Mouse (Mus musculus) left cerebral cortex, postnatal 36 days (tissue): ENCODE measurements at regions not wholly inside any gene's neighbourhood (a gene's known extent, or its start where the extent isn't known, plus 50 kb on each side); places are given as distances from the start of the nearest gene placed in this dataset.

Experiments used
- DNase-seq, 2 experiments: peaks; one replicate each; pipeline ENCODE4 v3.0.0; 2021 to 2022; ENCODE audit warnings: low spot score in 2 of 2, mixed read lengths in 1 of 2
- intact Hi-C: fragments of 180-260 bp; cut with DNase I; formaldehyde crosslinking; loops from one replicate; pipeline ENCODE4 v1.15.1; 2025

DNA sequence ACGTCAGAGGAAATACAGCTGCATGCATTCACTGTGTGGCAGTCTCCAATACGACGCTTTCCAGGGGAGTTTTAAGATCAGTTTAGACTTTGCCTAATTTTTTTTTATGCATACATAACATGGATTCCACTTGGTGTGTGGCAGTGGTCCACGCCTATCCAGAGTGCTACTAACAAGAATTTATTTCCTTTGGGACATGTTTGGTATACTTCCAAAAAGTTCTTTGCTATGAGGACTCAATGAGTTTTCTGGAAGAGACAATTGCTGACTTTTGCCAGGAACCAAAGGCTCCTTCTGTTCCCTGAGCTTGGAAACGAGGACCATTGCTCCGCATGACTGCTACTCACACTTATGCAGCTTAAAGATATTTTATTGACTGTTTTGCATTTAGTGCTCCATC is 59.2 kb downstream of the Marcks start:
- DNase-seq = no peak
- intact Hi-C loops = no loop called here

DNA sequence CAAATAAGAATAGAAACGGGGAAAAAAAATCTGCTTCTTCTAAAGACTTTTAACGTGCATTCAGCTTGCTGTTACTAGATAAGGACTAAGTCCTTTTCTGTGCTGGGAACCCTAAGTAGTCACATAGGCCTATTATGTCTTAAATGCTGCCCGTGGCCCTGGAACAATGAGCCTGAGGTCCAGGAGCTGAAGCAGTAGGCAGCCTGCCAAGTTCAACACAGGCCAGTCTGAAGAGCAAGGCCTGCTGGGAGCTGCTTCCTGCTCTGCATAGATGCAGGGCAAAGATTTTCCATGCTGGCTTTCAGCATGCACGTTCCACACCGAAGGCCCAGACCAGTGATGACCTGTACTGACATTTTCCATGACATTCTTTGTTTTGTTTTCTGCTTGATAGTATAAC is 60.3 kb downstream of the Marcks start:
- intact Hi-C loops = no loop called here
- DNase-seq = peak; percentile 11 to 21

DNA sequence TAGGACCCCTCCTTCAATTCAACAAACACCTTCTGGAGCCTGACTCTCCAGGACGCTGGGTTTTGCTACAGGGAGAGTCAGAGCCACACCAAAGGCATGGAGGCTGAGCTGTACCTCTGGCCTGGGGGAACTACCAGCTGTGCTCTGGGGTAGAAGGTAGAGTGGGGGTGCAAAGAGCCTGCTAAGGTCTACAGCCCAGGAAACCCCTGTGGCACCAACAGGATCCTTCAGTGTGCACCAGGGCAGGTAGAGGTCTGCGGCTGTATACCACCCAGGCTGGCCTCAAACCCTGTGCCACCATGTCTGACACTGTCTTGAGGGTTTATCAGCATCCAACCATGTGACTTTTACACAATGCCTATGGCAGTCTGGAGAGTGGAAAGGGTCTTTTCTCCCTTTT is 61.0 kb downstream of the Marcks start:
- DNase-seq = no peak
- intact Hi-C loops = no loop called here

DNA sequence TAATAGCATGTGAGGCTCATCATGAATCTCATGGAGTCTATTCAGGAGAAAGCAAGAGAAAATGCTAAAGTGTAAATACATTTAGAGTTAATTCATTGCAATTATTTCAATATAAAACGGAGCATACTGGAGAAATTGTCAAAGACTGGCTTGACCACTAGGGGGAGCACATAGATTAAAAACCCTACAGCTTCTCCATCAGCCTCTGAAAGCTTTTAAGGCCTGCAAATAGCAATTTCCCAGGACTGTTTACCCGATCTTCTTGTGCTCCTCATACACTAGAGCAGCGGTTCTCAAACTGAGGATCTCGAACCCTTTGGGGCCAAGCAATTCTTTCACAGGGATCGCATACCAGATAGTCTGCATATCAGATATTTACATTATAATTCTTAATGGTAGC is 65.9 kb downstream of the Marcks start:
- intact Hi-C loops = loop anchor here (2.0 to 5.0 kb wide), 3 partner anchors 64 to 1776 kb away; no protein-coding TSS in a partner anchor
- DNase-seq = peak in 1 of 2 experiments; percentile 41

DNA sequence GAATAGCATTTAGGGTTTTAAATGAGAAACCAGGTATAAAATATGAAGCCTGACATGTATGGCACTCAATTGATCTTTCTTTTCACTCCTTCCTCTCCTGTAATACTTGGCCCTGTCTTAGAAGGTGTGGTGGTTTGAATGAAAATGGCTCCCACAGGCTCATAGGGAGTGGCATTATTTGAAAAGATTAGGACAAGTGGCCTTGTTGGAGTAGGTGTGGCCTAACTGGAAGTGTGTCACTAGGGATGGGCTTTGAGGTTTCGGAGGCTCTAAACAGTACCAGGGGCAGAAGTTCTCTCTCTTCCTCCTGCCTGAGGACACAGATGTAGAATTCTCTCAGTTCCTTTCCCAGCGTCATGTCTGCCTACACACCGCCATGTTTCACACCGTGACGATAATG is 66.7 kb downstream of the Marcks start:
- DNase-seq = no peak
- intact Hi-C loops = loop anchor here (2.0 to 5.0 kb wide), 3 partner anchors 65 to 1777 kb away; no protein-coding TSS in a partner anchor

DNA sequence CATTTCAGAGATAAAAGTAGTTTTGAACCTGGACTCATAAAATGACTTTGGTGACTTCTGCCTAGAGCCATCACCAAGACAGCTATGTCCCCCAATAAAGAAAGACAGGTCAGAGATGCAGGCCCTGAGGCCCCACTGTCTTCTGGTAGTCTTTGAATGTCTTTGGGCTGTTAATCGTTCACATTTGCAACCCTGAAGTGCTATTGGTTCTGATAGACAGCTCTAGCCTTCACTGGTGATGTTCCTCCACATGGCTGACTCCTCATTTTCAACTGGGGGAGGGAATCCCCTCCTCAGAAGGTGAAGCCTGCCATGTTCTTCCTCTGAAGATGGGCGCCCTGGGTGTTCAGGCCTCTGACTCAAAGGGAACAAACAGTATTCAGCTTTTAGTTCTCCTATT is 67.3 kb downstream of the Marcks start:
- intact Hi-C loops = loop anchor here (5.0 kb wide), 1 partner anchor 1481 kb away; no protein-coding TSS in a partner anchor
- no peak for DNase-seq
